Mouse (Mus musculus): ENCODE measurements around the gene Chchd6. TPM values are rescaled to one million over a fixed set of nuclear protein-coding genes. Genes with fewer than 3 reads are reported as not detected.

The Chchd6 gene
- 9.1 and 17.8 TPM in 2 replicates for polyA plus RNA-seq (2012; ENCODE audit: low replicate concordance)

GRCm38 (mm10) chr6:89595018-89595776 is at the start of gene Chchd6:
Gene Chchd6, minus strand, starts transcription at chr6:89595652.

DNA sequence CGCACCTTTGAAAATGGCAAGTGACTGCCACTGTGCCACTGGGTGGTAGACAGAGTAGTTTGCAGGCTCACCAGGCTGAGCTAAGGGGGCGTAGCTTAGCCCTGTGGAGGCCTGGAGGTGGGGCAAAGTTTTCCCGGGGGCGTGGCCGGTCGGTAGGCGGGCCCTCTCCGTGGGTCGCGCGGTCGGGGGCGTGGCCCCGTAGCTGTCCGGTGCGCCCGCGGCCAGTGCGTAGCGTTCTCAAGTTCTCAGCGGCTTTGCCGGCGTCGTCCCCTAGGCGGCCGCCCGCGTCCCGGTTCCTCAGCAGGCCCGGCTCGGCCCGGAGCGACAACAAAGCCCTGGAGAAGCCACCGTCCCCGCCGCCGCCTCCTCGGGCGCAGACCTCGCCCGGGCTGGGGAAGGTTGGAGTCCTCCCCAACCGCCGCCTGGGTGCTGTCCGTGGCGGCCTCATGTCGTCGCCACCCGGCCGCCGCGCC is 48.4 kb upstream of the Chchd6 start, which contains the start of gene Txnrd3:
Txnrd3 (plus strand) TSS at position 191 of the 473 bp plus-strand sequence.

DNA sequence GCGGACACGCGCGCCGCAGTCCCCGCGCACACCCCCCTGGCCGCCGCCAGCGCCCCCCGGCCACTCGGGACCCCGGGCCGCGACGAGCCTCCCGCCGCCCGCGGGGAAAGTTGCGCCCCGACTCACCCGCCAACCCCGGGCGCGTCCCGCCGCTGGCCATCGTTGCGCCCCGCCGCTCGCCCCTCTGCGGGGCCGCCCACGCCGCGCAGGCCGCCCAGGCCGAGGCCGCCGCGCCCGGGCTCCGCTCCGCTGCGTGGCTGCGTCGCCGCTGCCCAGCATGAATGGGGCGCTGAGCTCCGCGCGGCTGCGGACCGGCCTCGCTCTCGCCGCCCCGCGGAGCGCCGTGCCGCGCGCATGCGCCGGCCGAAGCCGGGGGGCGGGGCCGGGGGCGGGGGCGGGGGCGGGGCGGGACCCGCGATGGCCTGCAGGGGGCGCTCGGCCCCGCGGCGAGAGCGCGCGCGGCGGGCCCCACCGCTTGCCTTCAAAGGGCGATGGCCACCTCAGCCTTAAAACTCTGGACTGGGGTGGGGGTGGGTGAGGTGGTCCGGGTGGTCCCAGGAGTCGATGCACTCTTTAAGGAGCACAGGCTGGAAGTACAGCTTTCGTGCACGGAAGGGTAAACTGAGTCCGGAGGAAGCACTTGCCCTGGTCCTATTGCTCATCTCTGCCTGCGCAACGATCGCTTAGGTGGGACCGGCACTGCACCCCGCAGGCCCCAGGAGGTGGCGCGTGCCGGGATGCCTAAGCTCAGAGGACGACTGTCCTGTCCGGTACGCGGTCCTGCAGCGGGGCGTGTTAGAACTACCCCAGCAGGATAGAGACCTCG is 233.0 kb downstream of the Chchd6 start, which contains the start of gene Plxna1:
Plxna1 (minus strand) TSS at position 340 of the 826 bp plus-strand sequence.

Other genes with a start within 250 kb of the Chchd6 start
- gene Plxna1, start 233.0 kb downstream of the Chchd6 start, polyA plus RNA-seq (2012; ENCODE audit: low replicate concordance), result 10.5 and 17.8 TPM in 2 replicates
- 3.2 and 3.9 TPM in 2 replicates for gene Txnrd3, start 48.3 kb upstream of the Chchd6 start, polyA plus RNA-seq (2012; ENCODE audit: low replicate concordance)
- gene Vmn1r40, start 111.9 kb upstream of the Chchd6 start, polyA plus RNA-seq (2012; ENCODE audit: low replicate concordance), result not detected in 2 replicates
- 0.18 TPM in 1 of 2 replicates, not detected in the other for gene Vmn1r41, start 145.1 kb upstream of the Chchd6 start, polyA plus RNA-seq (2012; ENCODE audit: low replicate concordance)